Mouse (Mus musculus) heart, adult 2 months (tissue): ENCODE measurements at regions not wholly inside any gene's neighbourhood (a gene's known extent, or its start where the extent isn't known, plus 50 kb on each side); places are given as distances from the start of the nearest gene placed in this dataset.

Source experiments
- DNase-seq, 2 experiments: peaks; one replicate each; pipeline ENCODE4 v3.0.0; 2021
- H3K27ac ChIP-seq: fragments of 200-600 bp; 2 replicates; pipeline ENCODE4 v1.8.1; 2022
- H3K27me3 ChIP-seq: fragments of 200-500 bp; 2 replicates; pipeline ENCODE4 v1.6.1; 2012; ENCODE audit warnings: mild to moderate bottlenecking, low read length, inconsistent platforms, mixed read lengths; ENCODE audit not compliant: control insufficient read depth, insufficient read depth
- H3K36me3 ChIP-seq: fragments of 200-500 bp; 2 replicates; pipeline ENCODE4 v1.6.1; 2012; ENCODE audit warnings: low read length, inconsistent platforms; ENCODE audit not compliant: control insufficient read depth, insufficient read depth
- H3K4me1 ChIP-seq: fragments of 200-500 bp; 2 replicates; pipeline ENCODE4 v1.6.1; 2011; ENCODE audit warnings: low read length; ENCODE audit not compliant: control insufficient read depth, insufficient read depth
- H3K4me3 ChIP-seq: fragments of 200-600 bp; 2 replicates; pipeline ENCODE4 v1.8.1; 2022
- H3K79me2 ChIP-seq: fragments of 200-500 bp; replicated peaks from 2 replicates; pipeline ENCODE4 v1.6.1; 2012; ENCODE audit warnings: mild to moderate bottlenecking, inconsistent platforms, low read length, moderate library complexity, mixed read lengths; ENCODE audit not compliant: control insufficient read depth, insufficient read depth
- H3K9ac ChIP-seq: fragments of 200-500 bp; 2 replicates; pipeline ENCODE4 v1.6.1; 2012; ENCODE audit warnings: low read depth, mild to moderate bottlenecking, control low read depth, inconsistent platforms, low read length, mixed read lengths
- CTCF ChIP-seq: fragments of 200-600 bp; IDR thresholded peaks from 2 replicates; pipeline ENCODE4 v1.8.1; 2022; ENCODE audit warnings: antibody characterized with exemption, mild to moderate bottlenecking, moderate library complexity
- EP300 ChIP-seq: fragments of 200-500 bp; IDR thresholded peaks from 2 replicates; pipeline ENCODE4 v1.6.1; 2011; ENCODE audit warnings: low read depth, low read length, control low read depth; ENCODE audit not compliant: insufficient read depth
- POLR2A ChIP-seq: fragments of 200-500 bp; IDR thresholded peaks from 2 replicates; pipeline ENCODE4 v1.6.1; 2011; ENCODE audit warnings: mild to moderate bottlenecking, low read depth, low read length, control low read depth; ENCODE audit not compliant: insufficient read depth
- WGBS: fragments of 180-500 bp; shearing (Covaris S2); methylation state at CpG from one replicate; pipeline ENCODE4 v1.1.7; 2018; 5-methylcytosine and 5-hydroxymethylcytosine counted together
- intact Hi-C: fragments of 180-260 bp; cut with DNase I; formaldehyde crosslinking; loops from one replicate; pipeline ENCODE4 v1.15.1; 2025

DNA sequence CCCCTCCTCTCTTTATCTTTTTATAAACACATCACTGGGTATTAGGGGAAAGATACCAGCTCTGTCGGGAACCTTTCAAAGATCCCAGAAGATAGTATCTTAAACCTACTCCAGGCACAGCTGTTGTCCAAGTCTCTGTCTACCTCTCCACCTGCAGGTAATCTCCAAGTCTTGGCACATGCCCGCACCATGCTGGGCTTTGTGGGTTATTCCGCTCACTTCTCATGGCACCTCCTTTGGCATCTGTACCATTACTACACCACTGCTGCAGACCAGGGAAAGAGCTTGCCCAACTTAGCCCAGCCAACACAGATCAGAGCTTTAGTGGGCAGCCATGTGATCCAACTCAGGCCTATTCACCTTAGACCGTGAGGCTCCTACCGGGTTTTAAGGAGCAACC lies 127.0 kb upstream of the Arid1b start:
- H3K4me3 ChIP-seq: no peak overlapping the region
- peaks cover 5% of the 10 kb centered on the region for H3K4me1 ChIP-seq
- no peak overlapping the region for H3K9ac ChIP-seq
- intact Hi-C loops: no loop called here
- no peak overlapping the region for H3K27ac ChIP-seq
- 84% methylated on average over 5 of the region's 5 CpGs for WGBS
- no peaks in the 10 kb centered on the region for H3K79me2 ChIP-seq
- TF ChIP-seq POLR2A: no peak
- no peaks in the 10 kb centered on the region for H3K27me3 ChIP-seq
- DNase-seq: no peak
- H3K36me3 ChIP-seq: no peaks in the 10 kb centered on the region

GRCm38 (mm10) chr17:4867754-4868445 lies 126.2 kb upstream of the Arid1b start:
- Histone ChIP-seq H3K4me3 (no peak overlapping the region), H3K9ac (no peak overlapping the region), H3K79me2 (no peaks in the 10 kb centered on the region), H3K36me3 (no peaks in the 10 kb centered on the region), H3K27ac (peak overlapping the region; percentile 24; the same call in 1 of the 2 replicates), H3K4me1 (peaks cover 5% of the 10 kb centered on the region), H3K27me3 (no peaks in the 10 kb centered on the region)
- intact Hi-C loops: no loop called here
- TF ChIP-seq EP300 (no peak), POLR2A (no peak), CTCF (no peak)
- peak; percentile 55 to 67 for DNase-seq
- WGBS: 30% methylated on average over 9 of the region's 9 CpGs

DNA sequence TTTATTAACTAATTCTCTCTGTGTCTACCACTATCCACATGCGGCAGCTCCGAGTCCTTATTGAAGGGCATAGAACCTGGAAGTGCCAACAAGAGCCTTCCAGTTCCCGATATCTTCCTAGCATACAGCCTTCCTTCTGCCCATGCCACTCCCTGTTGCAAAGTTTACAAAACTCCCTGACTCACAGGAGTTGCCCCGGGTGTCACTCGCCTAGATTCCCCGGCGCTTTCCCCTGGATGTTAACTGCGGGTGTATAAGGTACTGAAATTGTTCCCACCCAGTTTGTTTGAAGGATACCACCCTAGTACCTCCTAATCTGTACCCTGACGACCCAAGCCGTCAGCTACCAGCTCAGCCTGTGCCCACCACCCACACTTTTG lies 125.7 kb upstream of the Arid1b start:
- no peak overlapping the region for H3K9ac ChIP-seq
- DNase-seq: no peak
- H3K36me3 ChIP-seq: no peaks in the 10 kb centered on the region
- no peaks in the 10 kb centered on the region for H3K79me2 ChIP-seq
- H3K4me1 ChIP-seq: peaks cover 5% of the 10 kb centered on the region
- H3K4me3 ChIP-seq: no peak overlapping the region
- TF ChIP-seq POLR2A (no peak), EP300 (no peak), CTCF (no peak)
- intact Hi-C loops: no loop called here
- 89% methylated on average over 10 of the region's 10 CpGs for WGBS
- no peaks in the 10 kb centered on the region for H3K27me3 ChIP-seq
- H3K27ac ChIP-seq: peak overlapping the region; percentile 24; the same call in 1 of the 2 replicates

DNA sequence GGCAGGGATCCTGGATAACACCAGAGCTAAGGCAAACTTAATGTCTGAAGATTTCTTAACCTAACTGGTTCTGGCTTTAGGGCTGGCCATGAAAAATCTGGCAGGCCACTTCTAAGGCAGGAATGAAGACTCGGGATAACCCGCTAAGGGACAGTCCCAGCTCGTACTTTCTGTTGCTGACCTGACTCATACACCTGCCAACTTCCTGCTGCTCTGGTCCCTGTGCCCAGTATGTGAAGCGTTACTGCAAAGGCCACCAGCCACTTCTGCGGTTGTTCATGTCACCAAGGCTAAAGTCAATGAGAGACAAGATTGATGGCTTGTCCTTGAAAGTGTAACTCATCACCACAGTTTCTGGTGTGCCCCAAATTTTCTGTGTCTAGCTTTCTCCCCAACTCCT lies 125.3 kb upstream of the Arid1b start:
- no peaks in the 10 kb centered on the region for H3K79me2 ChIP-seq
- no peak for DNase-seq
- intact Hi-C loops: no loop called here
- TF ChIP-seq POLR2A: no peak
- H3K27me3 ChIP-seq: no peaks in the 10 kb centered on the region
- no peak overlapping the region for H3K4me3 ChIP-seq
- H3K27ac ChIP-seq: no peak overlapping the region
- H3K4me1 ChIP-seq: peaks cover 5% of the 10 kb centered on the region
- no peaks in the 10 kb centered on the region for H3K36me3 ChIP-seq
- 72% methylated on average over 5 of the region's 5 CpGs for WGBS
- no peak overlapping the region for H3K9ac ChIP-seq

- Histone ChIP-seq H3K9ac (no peak overlapping the region), H3K27ac (no peak overlapping the region), H3K79me2 (no peaks in the 10 kb centered on the region), H3K36me3 (no peaks in the 10 kb centered on the region), H3K27me3 (no peaks in the 10 kb centered on the region), H3K4me1 (peaks cover 1% of the 10 kb centered on the region; the same call in 1 of the 2 replicates), H3K4me3 (no peak overlapping the region)
- 45% methylated on average over 2 of the region's 2 CpGs for WGBS
- TF ChIP-seq CTCF (no peak), POLR2A (no peak), EP300 (no peak)
- intact Hi-C loops: no loop called here
- DNase-seq: no peak
These were observed 122.9 kb upstream of the Arid1b start for GRCm38 (mm10) chr17:4871267-4871666.

DNA sequence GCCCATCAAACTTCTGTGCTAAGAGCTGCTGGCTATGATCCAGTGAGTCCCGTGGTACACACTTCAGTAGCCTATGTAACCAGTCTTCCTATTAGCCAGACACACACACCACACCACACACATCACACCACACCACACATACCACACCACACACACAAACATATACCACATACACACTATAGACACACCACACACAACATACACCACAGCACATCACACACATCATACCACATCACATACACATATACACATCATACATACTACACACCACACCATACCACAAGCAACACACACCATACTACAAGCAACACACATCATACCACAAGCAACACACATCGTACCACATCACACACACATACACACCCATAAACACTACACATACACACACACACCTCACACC lies 119.7 kb upstream of the Arid1b start:
- 73% methylated on average over 2 of the region's 2 CpGs for WGBS
- H3K36me3 ChIP-seq: no peaks in the 10 kb centered on the region

More for the DNA sequence above, 119.7 kb upstream of the Arid1b start:
- Histone ChIP-seq H3K9ac (no peak overlapping the region), H3K79me2 (no peaks in the 10 kb centered on the region), H3K4me1 (no peaks in the 10 kb centered on the region), H3K4me3 (no peak overlapping the region), H3K27me3 (no peaks in the 10 kb centered on the region), H3K27ac (no peak overlapping the region)
- DNase-seq: no peak
- no peak for TF ChIP-seq CTCF
- no peak for TF ChIP-seq EP300
- TF ChIP-seq POLR2A: no peak
- intact Hi-C loops: no loop called here
